Mouse (Mus musculus) adrenal gland, postnatal 4 days (tissue): Measurements from ENCODE around the gene Dgkg. TPM values are rescaled to one million over a fixed set of nuclear protein-coding genes. Genes with fewer than 3 reads are reported as not detected.
A peak's percentile ranks its signal among the peaks of the same experiment; 100 is the strongest.

Source experiments
- DNase-seq, 2 experiments: peaks; one replicate each; pipeline ENCODE4 v3.0.0; 2021 to 2022; ENCODE audit warnings: low spot score in 2 of 2, mixed read lengths in 2 of 2
- microRNA-seq: library from miRNA; unstranded; fragments of <30 nt; microRNA quantifications from one replicate; pipeline ENCODE4 v1.2.0, GENCODE M21; 2021
- total RNA-seq, 2 experiments: library from RNA; stranded (reverse); gene quantifications; 2 replicates each; pipeline ENCODE4 v1.2.3; 2021

The Dgkg gene
- total RNA-seq, 2 experiments from 2014 or later, result 4.8 to 5.4 TPM

DNA sequence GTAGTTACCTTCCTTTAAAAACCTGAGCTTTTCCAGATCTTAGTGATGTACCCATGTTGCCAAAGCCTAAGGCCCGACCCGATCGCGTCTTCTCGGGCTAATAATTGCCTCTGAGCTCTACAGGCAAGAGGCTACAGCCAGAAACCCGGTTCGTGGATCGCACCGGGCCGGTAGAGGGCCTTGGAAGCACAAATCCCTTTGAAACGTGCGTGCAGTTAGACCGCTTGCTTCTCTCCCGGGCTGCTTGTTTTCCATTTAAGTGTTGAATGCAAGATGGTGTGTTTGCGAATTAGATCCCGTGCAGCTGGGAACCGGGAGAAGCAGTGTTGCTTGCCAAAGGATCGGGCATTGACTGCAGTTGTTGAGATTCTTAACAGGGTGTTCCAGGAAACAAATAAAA, 216.8 kb downstream of the Dgkg start:
- peak in 1 of 2 experiments; percentile 9 for DNase-seq

- DNase-seq, result peak; percentile 92 to 97
Measured at GRCm38 (mm10) chr16:22439499-22440177, 217.4 kb downstream of the Dgkg start, which contains the start of gene Etv5. Gene Etv5, minus strand, starts transcription at chr16:22439719.

DNA sequence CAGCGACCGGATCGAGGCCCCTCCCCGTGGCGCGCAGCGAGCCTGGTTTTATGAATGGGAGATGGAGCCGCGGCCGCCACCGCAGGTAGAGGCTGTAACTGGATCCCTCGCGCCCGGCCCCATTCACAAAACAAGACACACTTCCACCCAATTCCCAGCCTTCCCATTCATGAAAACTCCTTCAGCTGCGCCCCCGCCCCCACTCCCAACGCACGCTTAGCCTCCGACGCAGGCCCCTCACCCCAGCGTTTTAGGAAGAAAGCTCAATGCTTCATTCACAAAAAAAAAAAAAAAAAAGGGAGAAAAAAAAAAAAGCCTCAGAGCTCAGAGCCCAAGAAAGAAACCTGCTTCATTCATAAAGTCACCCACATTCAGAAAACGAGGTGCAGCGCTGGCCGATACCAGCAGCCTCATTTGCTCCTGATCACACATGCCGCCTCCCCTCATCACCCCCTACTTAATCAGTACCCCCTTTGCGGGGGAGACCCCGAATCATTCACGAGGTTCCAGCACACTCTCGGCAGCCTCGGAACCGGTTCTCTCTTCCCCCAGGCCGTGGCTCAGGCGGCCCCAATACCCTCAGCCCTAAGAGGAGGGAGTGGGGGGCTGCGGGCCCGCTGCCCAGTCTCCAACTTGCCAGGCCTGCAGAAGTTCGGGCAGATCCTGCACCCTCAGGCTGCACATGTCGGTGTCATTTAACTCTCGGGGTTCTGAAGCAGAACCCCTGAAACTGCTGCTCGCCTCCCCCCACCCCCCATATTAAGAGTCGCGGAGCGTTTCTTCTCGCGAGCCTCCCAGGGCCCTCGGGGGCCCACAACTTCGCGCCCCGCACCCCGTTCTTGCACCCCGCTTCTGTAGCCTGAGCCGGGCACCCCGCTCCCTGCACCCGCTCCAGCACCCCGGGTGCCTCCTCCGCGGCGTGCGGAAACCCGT, 218.3 kb downstream of the Dgkg start:
- DNase-seq, result peak; percentile 30 to 55

GRCm38 (mm10) chr16:22436106-22436505, 220.9 kb downstream of the Dgkg start:
- no peak for DNase-seq

- no peak for DNase-seq
Measured at GRCm38 (mm10) chr16:22434530-22434929, 222.5 kb downstream of the Dgkg start.

- DNase-seq, result no peak
Measured at GRCm38 (mm10) chr16:22433944-22434343, 223.1 kb downstream of the Dgkg start.

GRCm38 (mm10) chr16:22431773-22432172, 225.2 kb downstream of the Dgkg start:
- no peak for DNase-seq

DNA sequence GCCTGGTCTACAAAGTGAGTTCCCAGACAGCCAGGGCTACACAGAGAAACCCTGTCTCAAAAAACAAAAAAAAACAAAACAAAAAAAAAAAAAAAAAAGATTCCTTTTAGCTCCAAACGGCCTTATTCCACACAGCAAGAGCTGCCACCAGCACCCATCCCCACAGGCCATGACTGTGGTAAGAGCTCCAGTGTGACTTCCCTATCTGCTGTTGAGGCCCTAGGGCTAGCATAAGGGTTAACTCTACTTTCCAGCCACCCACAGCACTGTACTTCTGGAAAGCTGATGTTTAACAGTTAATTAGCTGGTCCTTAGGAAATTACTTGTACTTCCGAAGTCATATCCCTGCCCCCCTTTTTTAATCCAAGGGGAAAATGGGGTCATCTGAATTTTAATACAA, 225.7 kb downstream of the Dgkg start:
- no peak for DNase-seq

- no peak for DNase-seq
Measured at GRCm38 (mm10) chr16:22430211-22430951, 226.6 kb downstream of the Dgkg start.

- DNase-seq, result no peak
Measured at GRCm38 (mm10) chr16:22429377-22429776, 227.6 kb downstream of the Dgkg start.

DNA sequence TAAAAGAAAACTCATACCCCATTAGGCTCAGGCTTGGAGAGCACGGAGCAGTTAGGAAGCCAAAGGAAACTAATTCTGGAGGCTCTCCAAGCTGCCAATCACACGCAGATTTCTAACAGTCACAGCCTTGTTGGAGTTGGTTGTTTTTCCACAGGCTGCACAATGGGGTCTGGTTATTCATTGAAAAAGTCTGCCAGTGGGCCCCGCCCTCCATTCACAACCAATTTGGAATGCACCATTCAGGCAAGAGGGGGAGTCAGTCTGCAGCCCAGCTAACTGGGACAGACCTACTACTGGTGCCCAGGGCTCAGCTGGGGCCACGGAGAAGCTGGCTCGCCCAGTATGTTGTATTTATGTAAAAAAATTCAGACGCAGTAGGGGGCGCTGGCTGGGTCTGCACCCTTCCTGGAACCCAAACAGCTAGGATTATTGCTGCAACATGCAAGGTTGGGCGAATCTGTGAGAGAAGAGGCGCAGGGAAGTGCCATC, 228.1 kb downstream of the Dgkg start:
- DNase-seq, result peak; percentile 10 to 54

DNA sequence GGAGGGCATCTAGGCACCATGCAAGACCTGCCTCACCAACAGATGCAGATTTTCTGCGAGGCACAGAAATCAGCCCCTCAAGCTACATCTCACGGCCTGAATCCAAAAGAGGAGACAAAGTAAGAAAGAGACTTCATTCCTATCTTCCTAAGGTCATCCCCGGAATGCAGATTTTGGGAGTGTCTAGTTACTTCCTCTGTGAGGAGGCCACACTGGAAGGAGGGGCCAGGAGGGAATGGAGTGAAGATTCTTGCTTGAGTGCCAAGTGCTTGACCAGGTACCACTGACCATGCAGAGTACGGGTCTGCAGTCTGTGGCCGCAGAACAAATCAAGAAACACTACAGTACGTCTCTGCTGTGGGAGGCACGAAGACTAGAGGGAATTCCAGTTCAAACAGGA, 230.2 kb downstream of the Dgkg start:
- no peak for DNase-seq

GRCm38 (mm10) chr16:22422256-22422655, 234.8 kb downstream of the Dgkg start:
- DNase-seq, result no peak

Small RNAs within 50 kb of the gene (microRNA-seq; reads per million reads assigned to microRNA genes)
- not detected for gene Mir6362
- gene Mir8095, result not detected

Other genes with a start within 250 kb of the Dgkg start
- 10 to 100 TPM; 24.1 to 27.5 TPM for gene Etv5, start 217.5 kb downstream of the Dgkg start, total RNA-seq
- not detected for gene Crygs, start 154.4 kb upstream of the Dgkg start, total RNA-seq
- 10 to 100 TPM; 21.4 to 23.4 TPM for gene Tbccd1, start 200.4 kb upstream of the Dgkg start, total RNA-seq
- 10 to 100 TPM; 73.3 to 75.8 TPM for gene Dnajb11, start 200.6 kb upstream of the Dgkg start, total RNA-seq
- gene Ahsg, start 234.1 kb upstream of the Dgkg start, total RNA-seq, result 1,000 to 10,000 TPM in 1 of 2 experiments, 10 to 100 TPM in 1; 68.1 to 2,750 TPM